Mouse (Mus musculus): Measurements from ENCODE around the gene Snrpg.
A peak's percentile ranks its signal among the peaks of the same experiment; 100 is the strongest.

The Snrpg gene

GRCm38 (mm10) chr6:86398986-86399385 is 27.9 kb downstream of the Snrpg start:
- DNase-seq (ENCODE audit: low read depth, low spot score), result no peak

DNA sequence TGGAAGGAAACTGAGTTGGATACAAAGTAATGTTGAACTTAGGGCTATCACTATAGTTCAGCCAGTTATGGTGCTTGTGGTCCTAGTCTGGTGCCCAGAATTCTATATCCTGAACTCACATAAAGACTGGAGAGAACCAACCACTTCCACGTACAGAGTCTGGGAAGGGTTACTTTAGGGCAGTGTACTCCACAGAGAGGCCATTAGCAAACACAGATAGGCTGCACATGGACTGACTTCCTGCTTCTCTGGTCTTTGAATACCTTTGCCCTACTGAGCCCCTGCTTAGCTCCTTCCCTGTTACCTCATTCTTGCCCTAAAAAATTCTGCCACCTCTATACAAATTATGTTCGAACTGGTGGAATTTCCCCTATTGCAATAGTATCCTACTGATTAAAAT is 28.9 kb downstream of the Snrpg start:
- DNase-seq (ENCODE audit: low read depth, low spot score), result no peak

GRCm38 (mm10) chr6:86400972-86401371 is 29.9 kb downstream of the Snrpg start:
- peak; percentile 82 for DNase-seq (ENCODE audit: low read depth, low spot score)

DNA sequence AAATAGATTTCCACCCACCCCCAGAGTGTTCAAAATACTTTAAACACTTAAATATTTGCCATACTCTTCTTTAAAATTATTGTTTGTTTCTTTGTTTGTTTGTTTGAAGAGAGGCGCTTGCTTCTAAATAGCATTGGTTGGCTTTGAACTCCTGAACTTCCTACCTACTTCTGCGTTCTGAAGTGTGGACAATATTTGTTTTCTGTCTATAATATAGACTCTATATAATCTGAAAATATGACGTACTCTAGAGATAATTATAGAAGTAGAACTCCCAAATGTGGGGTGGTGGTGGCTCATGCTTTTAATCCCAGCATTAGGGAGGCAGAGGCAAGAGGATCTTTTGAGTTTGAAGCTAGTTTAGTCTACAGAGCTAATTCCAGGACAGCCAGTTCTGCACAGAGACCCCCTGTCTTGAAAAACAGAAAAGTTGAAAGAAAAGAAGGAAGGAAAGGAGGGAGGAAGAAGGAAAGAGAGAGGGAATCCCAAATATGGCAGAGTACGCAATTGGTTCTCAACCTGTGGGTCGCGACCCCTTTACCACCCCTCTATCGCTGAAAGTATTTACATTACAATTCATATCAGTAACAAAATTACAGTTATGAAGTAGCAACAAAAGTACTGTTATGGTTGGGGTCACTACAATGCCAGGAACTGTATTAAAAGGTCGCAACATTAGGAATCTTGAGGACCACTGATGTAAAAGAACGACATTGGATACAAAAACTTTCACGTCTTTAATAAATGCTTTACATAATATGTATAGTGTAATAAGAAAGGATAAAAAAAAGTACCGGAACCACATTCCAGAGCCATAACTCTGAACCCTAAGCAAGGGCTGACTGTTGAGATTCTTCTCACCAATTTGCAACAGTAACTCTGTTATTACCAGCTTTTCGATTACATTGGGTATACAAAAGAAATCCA is 31.8 kb downstream of the Snrpg start:
- DNase-seq (ENCODE audit: low read depth, low spot score), result no peak

GRCm38 (mm10) chr6:86403728-86404099 is 32.6 kb downstream of the Snrpg start:
- DNase-seq (ENCODE audit: low read depth, low spot score), result peak; percentile 92

DNA sequence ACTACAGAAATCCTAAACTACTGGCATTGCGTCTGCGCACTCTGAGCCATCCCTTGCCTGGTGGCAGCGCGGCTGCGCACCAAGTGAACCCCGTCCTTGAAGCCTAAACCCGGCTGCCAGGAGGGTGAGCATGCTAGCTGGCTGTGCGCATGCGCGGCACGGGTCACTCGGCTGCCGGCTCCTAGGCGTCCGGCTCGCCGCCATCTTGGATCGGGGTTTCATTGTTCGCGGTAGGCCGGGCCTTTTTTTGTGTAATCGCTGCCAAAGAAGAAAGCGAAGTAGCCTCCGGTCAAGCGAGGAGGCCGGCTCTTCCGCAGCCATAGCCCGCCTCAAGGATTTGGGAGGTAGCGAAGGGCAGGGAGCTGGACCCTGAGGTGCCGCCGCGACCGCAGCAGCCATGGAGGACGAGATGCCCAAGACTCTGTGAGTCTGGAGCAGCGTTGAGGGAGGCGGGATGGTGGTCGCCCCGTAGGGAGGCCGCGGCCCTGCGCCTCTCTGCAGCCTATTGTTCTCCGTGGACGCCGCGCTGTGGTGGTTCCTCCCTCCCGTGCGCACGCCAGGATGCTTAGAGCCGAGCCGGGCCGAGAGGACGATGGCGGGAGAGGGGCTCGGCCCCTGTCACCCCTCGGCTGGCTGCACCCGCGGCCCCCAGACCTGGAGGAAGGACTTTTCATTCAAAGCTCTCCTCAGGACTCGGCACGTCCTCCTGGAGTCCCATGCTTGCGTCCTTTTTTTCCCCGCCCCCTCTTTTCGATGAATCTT is 33.2 kb downstream of the Snrpg start, which contains the start of gene Tia1:
Gene Tia1 (plus strand): TSS at position 120 of the 762 bp plus-strand sequence.
- peak; percentile 99 for DNase-seq (ENCODE audit: low read depth, low spot score)

DNA sequence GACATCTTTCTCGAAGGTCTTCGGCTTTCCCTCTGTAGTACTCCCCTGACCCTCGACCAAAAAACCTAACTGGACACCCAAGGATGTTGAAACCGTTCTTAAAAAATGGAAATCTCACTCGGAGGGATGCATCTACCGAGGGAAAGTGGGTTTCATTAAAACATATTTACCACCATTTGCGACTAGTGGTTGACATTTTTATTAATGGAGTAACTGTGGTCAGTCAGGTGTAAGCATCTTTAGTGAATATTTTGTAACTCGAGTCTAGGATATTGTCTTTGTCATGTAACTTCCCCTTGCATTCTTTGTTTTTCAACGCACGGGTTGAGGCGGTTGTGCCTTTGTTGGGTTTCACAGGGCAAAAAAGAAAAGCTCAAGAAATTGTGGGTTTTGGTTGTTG is 33.9 kb downstream of the Snrpg start:
- DNase-seq (ENCODE audit: low read depth, low spot score), result no peak

DNA sequence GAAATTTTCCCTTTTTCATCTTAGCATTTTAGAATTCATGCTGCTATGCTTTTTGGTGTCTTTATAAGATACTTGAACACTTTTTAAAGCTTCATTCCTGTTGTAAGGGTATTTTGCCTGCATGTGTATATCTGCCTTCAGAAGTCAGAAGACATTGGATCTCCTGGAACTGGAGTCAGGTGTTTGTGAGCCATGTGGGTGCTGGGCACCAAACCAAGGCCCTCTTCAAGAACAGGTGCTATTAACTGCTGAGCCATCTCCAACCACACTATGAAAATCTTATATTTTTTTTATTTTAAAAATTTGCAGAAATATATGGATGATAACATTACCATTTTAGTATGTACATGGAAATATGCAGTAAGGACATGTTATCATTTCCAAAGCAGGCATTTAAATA is 35.2 kb downstream of the Snrpg start:
- peak; percentile 31 for DNase-seq (ENCODE audit: low read depth, low spot score)

DNA sequence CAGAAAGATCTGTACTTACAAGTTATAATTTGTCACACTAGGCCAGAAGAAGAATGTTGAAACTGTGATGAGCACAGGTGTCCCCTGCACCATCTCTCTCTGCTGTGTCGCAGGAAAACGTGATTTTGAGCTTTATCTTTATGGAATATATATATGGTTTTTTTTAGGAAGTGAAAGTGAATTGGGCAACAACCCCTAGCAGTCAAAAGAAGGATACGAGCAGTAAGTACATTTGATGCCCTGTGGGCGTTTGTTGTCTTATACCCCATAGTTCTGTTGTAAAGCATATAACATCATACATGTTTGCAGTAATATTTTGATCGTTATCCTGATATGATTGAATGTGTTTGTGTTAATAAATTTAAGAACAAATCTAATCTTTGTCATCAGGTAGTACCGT is 47.6 kb downstream of the Snrpg start:
- no peak for DNase-seq (ENCODE audit: low read depth, low spot score)

DNA sequence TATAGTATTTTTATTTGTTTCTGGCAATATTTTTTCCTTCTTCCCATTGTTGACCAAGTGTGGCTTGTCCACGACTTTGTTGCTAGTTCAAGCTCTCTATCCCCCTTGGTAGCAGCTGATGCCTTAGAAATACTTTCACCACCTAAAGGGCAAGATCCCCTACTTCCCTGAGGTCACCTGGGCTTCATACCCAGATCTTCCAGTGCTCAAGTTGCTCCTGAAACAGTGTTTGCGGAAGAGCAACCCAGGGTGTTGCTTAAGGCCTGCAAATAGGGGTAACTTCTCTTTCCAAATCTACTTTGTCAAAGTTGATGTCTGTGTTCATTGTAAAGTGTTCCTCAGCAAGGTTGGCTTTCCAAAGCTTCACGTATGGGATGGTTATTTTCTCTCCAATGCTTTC is 48.1 kb downstream of the Snrpg start:
- no peak for DNase-seq (ENCODE audit: low read depth, low spot score)

GRCm38 (mm10) chr6:86420491-86420890 is 49.4 kb downstream of the Snrpg start:
- DNase-seq (ENCODE audit: low read depth, low spot score), result no peak

GRCm38 (mm10) chr6:86426358-86426757 is 55.3 kb downstream of the Snrpg start, which contains the start of gene Gm44790:
TSS of gene Gm44790 (plus strand) at chr6:86426658.
- DNase-seq (ENCODE audit: low read depth, low spot score), result no peak
